Mouse (Mus musculus) frontal cortex, adult (tissue): ENCODE results near the gene Gm765.
A peak's percentile ranks its signal among the peaks of the same experiment; 100 is the strongest.

Experiments used
- ATAC-seq: cut with Nextera tagmentation; 2 replicates; pipeline ENCODE4 v1.9.2; 2017; ENCODE audit warnings: mild to moderate bottlenecking, moderate library complexity, mixed read lengths; ENCODE audit not compliant: low TSS enrichment

Gm765 gene

DNA sequence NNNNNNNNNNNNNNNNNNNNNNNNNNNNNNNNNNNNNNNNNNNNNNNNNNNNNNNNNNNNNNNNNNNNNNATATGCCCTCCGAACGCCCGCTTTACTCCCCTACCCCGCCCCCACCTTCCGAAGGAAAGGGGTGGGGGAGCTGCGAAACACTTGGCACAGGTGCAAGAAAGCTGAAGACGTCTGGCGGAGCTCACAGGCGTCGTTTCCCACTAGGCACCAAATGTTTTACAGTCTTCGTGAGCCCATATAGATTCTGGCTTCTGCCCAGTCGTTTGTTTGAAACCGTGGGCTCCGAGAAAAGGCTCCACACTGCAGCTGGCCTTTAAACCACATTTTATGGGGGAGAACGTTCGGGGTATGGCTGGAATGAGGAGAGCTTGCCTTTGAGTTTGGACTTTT is 120.6 kb downstream of the Gm765 start:
- peak; percentile 45 for ATAC-seq

DNA sequence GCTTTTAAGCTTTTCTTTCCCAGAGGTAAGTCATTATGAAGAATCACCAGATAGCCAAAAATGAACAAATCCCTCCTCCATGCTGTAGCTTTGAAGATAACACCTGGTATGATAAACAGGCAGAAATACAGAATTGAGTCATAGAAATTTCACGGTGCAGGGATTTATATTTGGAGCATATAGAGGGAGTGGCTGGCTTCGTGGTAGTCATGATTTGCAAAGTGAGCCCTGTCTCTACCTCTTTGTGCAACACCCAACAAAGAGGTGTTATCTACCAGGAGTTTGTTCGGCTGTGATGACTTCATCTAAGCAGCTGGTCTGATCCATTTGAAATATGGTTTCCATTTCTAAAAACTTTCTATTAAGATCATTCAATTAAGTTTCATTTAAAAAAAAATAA is 130.3 kb downstream of the Gm765 start:
- ATAC-seq, result peak; percentile 71

DNA sequence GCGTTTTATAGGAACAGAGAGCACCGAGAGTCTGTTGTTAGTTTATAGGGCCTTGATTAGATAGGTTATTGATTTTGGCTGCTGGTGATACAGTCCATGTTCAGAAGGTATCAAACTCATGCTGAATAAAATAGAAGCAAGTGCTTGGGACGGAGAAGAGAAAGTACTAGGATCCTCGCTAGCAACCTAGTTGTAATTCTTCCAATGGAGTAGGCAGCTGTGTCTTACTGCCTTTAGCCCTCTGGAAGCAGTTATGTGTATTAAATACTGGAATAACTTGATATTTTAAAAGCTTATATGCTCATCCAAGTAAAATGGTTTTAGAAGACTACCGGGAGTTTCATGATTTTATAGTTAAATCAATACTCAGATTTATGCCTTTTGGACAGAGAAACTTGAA is 132.3 kb downstream of the Gm765 start:
- ATAC-seq, result peak; percentile 26; the same call in 1 of the 2 replicates

DNA sequence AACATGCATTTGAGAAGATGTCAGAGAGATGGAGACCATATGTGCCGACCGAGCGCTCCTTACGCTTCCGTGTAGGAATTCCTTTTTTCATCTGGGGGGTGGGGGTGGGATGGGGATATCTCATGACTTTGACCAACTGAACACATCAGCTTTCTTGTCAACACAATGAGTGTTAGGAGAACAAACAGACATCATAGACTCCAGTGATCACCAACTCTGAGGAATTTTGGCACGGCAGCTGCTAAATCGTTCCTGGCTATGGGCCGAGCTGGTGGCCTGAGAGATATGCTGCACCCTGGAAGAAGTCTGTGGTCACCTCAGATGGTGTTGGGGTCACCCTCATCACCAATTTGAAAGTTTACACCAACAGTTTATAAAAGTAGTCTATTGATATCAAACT is 134.5 kb downstream of the Gm765 start:
- no peak for ATAC-seq

DNA sequence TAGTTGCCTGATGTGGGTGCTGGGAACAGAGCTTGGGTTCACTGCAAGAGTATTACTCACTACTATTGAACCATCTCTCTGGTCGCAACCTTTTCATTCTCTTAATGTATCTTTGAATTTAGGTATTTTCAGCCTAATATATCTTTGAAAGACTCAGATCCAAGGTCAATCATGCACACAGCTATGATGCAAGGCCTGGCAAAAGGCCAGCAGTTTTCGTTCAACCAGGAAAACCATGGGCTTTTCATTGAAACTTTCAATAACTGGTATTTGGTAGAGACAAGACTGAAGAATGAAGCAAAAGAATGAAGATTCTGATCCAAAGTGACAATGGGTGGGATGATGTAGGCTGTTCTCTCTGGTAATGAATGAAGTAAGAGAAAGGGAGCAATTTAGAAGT is 143.8 kb downstream of the Gm765 start:
- no peak for ATAC-seq

DNA sequence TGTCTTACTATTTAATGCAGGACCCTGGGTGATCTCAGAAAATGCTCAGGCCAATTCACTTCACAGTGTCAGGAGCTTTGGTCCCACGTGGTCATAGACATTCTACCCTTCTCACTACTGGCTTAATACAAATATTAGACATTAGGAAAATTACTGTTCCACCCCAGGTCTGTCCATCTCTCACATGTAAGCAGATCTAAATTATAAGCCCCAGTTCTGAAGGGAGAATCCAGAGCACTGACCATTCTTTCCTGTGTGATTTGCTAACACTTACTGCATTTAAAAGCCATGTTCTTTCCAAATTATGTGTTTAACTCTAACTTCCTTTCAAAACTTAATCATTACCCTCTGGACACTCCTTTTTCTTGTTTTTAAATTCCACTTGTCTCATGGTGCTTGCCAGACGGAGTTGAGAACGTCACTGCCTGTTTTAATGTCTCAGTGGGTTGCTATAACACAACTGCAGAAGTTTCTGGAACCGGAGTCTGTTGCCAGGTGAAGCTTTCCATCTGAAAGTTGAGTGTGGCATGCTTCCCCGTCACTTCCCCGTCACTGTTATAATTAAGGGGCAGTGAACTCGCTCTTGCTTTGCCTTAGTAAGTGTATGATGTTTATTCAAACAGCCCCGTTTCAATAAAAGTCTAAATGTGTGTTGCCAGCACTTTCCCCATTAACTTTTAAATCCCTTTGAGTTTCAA is 151.7 kb downstream of the Gm765 start:
- no peak for ATAC-seq
